Mouse (Mus musculus): ENCODE results near the gene Hpf1.

GRCm38 (mm10) chr8:60890520-60890874 lies 279 bp downstream of the Hpf1 start:
- TF ChIP-seq GATA1 (IDR thresholded peaks at IDR 0.05; ENCODE audit: borderline replicate concordance, low read length) (no peak), FLI1 (IDR thresholded peaks at IDR 0.05; ENCODE audit: low read length) (no peak)

Measured in megakaryocyte, embryonic 14.5 days (primary cell).